Mouse (Mus musculus) embryo, embryonic 10 days (tissue): ENCODE measurements at regions not wholly inside any gene's neighbourhood (a gene's known extent, or its start where the extent isn't known, plus 50 kb on each side); places are given as distances from the start of the nearest gene placed in this dataset.

ENCODE experiments used
- DNase-seq: peaks from one replicate; pipeline ENCODE4 v3.0.0-alpha.2; 2015; ENCODE audit warnings: low spot score

GRCm38 (mm10) chr13:80611937-80612336 lies 271.2 kb upstream of the Arrdc3 start:
- no peak for DNase-seq

- DNase-seq, result no peak
These were observed 269.9 kb upstream of the Arrdc3 start for GRCm38 (mm10) chr13:80613167-80613883.

DNA sequence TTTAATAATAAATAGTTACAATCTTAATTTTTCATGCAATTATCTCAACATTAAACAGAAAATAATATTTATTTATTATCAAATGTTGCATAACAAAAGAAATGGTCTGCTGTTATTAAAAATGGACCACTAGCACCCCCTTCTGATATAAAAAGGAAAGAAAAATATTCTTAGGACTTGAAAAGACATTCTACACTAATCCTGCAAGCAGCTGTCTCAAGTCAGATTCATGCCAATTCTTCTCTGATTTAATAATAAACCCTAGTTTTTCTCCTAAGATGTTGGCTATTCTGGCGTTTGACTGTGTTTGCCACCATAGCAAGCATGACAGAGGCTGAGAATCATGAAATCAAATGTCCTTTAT lies 269.3 kb upstream of the Arrdc3 start:
- DNase-seq, result no peak

GRCm38 (mm10) chr13:80614971-80615370 lies 268.2 kb upstream of the Arrdc3 start:
- no peak for DNase-seq

DNA sequence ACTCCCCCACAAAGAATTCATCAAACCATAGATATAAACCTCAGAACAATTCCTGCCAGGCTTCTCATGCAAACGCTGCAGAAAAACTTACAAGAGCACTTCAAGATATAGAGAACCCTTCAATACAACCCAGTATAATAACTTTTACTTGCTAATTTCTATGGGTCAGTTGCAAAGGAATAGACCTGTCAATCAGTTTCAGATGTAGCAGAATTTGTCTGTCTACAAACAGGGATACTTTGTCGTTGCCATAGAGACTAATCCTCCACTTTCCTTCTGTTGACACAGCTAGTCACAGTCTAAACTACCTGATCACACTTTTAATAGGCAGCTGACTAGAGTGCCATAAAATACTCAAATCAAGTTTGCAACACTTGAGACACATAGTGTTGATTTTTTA lies 260.2 kb upstream of the Arrdc3 start:
- DNase-seq, result peak; percentile 80

- no peak for DNase-seq
These were observed 241.8 kb upstream of the Arrdc3 start for GRCm38 (mm10) chr13:80641334-80641733.

GRCm38 (mm10) chr13:80647578-80647977 lies 235.6 kb upstream of the Arrdc3 start:
- peak; percentile 75 for DNase-seq

DNA sequence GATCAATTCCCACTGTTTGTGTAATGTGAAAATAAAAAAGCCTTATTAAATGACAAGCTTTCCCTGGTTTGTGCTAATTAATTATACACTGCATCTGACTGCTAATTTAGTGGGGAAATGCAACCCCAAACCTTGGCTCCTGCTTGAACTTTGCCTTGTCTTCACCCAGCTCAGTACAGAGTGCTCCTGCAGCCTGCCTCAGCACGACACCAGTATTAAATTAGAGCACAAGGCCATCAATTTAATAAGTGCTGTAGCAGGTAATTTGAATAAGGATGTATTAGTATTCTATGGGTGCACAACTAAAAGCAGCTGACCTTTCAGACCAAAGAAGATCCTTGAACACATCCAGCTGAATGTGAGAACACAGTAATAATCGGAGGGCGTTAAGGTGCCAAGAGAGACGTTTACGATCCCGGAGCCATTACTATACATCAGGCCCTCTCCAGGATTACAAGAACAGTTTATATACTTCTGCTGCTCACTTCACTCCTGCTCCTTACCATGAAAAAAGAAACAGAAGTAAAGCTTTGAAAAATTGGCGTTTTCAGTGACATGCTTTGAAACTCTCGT lies 230.1 kb upstream of the Arrdc3 start:
- no peak for DNase-seq

DNA sequence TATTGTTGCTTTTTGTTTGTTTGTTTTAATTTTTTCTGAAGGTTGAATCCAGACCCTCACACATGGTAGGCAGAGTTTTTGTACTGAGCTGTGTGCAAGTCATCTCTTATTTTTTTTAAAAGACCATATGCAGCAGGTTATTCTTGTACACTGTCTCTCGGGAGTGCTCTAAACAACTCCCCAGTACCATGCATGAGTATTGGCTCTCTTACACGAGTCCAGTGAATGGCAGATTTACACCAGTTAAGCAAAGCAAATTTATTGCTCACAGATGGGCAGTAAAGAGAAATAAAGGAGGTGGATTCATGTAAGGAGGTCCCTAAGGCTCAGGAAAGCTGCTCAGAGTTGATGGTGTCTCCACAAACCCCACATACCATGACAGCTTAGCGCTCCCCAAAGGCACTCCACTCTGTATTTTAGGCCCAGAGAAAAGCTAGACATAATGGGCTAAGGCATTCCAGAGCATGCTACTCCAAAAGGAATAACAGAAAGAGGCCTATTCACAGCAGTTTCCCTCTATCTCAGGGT lies 216.9 kb upstream of the Arrdc3 start:
- peak; percentile 6 for DNase-seq

DNA sequence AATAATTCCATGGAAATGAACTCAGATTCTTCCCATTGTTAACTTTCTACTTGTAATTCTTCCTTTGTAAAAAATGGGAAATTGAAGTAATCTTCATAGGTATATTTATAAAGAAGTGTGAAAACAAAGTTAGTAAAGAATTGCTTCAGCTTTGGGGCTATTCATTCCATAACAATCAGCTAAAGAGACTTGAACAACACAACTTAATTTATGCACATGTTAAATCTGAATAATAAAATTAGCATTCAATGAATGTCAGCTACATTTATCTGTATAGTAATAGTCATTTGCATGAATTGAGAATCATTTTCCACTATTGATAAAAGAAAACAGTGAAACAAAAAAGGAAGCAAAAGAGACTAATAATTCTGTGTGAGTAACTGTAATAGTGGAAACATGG lies 193.3 kb upstream of the Arrdc3 start:
- DNase-seq, result no peak

DNA sequence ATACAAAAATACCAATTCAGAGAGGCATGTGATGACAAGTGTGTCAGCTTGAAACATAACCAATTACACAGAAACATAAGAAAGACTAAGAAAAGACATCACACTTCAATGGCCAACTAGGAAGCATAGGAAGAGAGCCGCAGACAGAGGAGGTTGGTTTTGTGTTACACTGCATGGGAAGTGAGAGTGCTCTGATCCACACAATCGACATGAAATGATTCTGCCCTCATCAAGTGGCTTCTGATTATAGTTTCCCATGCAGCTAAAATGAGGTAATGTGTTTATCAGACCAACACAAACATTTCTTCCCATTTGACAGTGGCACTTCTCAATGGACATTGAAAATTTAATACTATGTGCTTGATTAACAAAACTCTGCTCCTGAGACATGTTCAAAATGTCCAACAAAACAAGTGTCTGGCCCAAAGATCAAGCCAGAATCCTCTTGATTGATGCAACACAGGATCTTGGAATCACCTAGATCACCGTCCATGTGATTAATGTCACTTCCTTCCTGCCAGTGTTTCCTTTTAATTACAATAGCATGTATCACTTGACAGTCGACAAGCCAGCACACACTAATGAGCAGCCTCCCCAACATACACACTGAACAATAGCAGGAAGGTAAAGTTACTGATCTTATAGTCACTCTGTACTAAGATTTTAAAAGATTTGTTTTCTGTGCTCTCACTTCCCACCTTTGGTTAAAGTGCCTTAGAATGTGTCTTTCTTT lies 192.4 kb upstream of the Arrdc3 start:
- no peak for DNase-seq

GRCm38 (mm10) chr13:80695549-80696150 lies 187.5 kb upstream of the Arrdc3 start:
- DNase-seq, result no peak

DNA sequence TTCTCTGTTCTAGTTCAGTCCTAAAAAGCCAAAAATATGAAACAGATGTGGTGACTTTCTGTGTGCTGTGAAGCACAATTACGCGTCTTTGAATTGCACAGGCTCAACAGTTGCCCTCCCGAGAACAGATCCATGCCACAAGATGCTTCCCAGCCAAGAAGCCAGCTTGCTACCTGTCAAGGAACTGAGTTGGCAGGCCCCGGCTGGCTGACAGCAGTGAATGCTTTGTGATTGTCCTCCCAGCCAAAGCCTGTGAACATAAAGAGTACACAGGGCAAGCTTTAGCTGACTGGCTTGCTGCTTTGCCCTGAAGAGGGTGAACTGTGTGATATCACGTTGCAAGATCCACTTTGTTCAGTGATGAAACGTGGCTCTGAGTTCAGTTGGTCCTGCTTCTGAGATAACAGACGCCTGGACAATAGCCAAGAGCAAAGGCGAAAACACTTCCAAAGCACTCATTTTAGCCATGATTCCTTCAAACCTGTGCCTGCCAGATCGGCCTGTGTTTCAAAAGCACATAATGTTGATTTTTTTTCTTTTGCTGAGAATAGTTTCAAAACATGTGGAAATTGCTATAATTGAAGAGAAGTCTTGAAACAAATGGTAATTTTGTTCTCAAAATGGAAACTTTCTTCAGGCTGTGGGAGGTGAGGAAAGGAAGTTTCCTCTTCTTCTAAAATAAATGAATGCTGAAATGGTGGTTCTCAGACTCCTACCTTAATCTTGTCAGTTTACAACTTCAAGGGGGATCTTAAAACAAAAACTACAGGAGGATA lies 173.5 kb upstream of the Arrdc3 start:
- DNase-seq, result peak; percentile 23

GRCm38 (mm10) chr13:80719313-80719712 lies 163.9 kb upstream of the Arrdc3 start:
- DNase-seq, result no peak

GRCm38 (mm10) chr13:80723215-80724006 lies 159.8 kb upstream of the Arrdc3 start:
- no peak for DNase-seq

GRCm38 (mm10) chr13:80729202-80729601 lies 154.0 kb upstream of the Arrdc3 start:
- no peak for DNase-seq

DNA sequence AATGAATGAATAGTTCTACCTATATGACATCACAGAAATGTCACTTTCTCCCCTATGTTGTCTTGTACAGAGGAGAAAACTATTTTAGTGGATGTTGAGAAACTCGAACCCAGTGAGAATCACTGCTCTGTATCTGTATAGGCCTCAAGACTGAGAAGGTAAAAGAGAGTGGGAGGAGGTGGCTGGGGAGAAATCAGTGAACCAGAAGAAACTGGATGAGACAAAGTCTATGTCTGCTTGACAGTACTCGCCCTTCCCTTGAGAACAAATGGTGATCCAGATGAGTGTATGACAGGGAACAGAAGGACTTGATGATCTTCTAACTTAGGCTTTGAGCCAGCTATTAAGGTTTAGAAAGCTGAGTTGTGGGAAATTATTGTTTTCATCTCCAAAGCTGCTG lies 137.2 kb upstream of the Arrdc3 start:
- no peak for DNase-seq

DNA sequence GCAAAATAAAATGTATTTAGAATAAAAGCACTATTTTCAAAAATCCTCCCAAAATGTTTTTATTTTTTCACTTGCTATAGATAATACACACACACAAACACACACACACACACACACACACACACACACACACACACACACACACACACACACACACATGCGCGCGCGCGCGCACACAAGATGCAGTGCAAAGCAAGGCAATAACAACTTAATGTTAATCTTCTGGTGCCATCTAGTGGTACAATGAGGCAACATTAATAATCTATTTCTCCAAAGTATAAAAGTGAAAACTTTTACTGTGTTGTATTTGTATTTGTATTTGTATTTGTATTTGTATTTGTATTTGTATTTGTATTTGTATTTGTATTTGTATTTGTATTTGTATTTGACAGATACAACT lies 136.2 kb upstream of the Arrdc3 start:
- peak; percentile 74 for DNase-seq
